Mouse (Mus musculus): Measurements from ENCODE around the gene Prkch.

The Prkch gene

GRCm38 (mm10) chr12:73685875-73686274 is 101.3 kb downstream of the Prkch start:
- no peak for DNase-seq (ENCODE audit: low read depth)

DNA sequence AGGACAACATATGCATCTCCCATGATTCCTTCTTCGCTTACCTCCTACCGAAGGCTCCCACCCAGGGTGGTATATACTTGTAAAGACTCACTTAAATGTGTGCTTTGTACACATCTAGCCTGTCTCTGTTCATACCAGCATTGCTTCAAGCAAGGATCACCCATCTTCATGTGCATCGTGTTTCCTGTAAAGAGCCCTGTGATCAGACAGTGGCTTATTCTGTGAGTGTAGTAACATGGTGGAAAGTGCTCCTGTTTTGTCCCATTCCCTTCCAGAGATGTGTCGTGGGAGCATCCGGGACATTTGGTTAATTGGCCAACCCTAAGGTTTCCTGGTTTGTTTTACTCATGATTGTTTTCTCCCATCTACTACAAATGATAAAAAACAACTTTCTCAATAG is 101.9 kb downstream of the Prkch start:
- DNase-seq (ENCODE audit: low read depth), result no peak

DNA sequence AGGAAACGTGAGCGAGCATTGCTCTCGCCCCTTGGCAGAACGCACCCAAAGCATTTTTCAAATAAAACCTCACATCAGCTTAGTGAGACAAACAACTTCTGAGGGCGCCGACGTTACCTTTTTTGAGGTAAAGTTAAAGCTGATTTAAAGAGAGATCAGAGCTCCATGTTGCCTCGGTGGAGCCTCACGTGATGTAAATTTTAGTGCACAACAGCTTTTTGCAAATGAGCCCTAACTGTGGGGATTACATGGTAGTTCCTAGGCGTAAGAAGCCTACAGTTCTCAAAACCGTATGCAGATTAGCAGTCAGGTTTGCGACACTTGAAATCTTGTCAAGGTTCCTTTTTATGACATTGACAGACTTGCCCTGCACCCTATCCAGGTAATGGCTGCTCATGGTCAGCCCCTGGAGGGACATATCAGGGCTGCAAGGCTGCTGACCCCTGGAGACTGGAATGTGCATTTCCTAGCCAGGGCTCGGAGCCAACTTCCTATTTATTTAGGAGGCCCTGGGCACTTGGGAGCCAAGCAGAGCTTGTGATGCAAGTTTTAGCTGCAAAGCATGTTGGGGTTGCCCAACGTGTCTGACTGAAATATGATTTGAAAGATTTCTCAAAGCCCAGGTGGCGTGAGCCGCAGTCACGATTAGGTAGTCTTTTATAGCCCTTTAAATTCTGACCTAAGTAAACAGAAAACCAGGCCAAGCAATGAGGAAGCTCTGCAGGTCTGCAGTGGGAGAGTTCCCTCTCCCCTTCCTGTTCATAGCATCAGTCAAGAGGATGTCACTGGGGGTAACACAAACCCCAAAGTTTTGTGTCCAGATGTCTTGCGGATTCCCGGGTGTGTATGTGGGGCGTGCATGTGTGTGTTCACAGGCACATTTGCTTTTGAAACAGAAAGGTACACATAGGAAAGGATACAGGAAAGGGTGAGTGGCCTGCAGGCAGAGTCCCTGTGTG is 102.8 kb downstream of the Prkch start:
- peak; percentile 75 for DNase-seq (ENCODE audit: low read depth)

- DNase-seq (ENCODE audit: low read depth), result no peak
Measured at GRCm38 (mm10) chr12:73692321-73692720, 107.7 kb downstream of the Prkch start.

DNA sequence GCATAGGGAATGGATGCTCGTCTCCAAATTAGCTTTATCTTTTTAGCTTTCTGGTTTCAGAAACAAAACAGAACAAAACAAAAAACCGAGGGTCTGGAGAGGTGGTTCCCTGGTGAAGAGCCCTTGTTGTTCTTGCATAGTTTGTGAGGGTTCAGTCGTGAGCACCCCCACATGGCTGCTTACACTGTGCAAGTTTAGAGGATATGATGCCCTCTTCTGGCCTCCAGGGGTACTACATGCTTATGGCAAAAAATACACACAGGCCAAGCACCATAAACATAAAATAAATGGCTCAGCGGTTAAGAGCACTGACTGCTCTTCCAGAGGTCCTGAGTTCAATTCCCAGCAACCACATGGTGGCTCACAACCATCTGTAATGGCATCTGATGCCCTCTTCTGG is 108.8 kb downstream of the Prkch start:
- peak; percentile 72 for DNase-seq (ENCODE audit: low read depth)

DNA sequence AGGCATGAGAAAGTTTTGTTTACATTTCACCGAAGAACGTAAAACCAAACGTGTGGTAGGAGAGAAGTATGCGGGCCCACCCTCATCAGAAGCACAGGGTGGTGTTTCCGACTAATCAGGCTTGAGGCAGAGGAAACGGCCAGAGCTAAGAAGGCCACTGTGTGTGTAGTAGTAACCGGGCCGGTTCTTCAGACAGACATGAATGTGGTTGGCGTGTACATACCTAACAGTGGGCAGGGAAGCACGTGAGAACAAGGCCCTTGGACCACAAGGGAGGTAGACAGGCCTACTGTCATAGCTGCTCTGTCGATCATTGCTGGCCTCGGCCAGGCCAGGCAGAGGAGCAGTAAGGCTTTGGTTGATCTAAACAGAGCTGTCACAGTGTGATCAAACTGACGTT is 110.1 kb downstream of the Prkch start:
- no peak for DNase-seq (ENCODE audit: low read depth)

GRCm38 (mm10) chr12:73695110-73695509 is 110.5 kb downstream of the Prkch start:
- peak; percentile 54 for DNase-seq (ENCODE audit: low read depth)

GRCm38 (mm10) chr12:73696084-73696483 is 111.5 kb downstream of the Prkch start:
- DNase-seq (ENCODE audit: low read depth), result no peak

DNA sequence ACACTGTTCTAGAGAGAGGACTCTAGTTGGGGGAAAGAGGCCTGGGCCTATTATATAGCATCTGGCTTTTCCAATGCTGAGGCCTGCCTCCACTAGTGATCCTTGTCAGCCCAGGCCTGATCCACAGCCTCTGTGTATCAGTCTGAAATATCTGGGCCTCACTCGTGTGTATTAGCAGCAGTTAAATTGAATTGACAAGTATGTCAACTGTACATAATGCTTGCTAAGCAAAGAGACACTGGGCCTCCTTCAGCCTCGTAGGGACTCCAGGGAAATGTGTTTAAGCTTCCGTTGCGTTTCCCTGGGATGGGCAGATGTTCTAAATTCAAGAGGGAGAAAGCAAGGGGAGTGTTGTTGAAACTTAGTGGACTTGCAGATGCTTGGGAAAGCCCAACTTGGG is 112.3 kb downstream of the Prkch start:
- DNase-seq (ENCODE audit: low read depth), result no peak

GRCm38 (mm10) chr12:73698436-73698835 is 113.8 kb downstream of the Prkch start:
- DNase-seq (ENCODE audit: low read depth), result no peak

DNA sequence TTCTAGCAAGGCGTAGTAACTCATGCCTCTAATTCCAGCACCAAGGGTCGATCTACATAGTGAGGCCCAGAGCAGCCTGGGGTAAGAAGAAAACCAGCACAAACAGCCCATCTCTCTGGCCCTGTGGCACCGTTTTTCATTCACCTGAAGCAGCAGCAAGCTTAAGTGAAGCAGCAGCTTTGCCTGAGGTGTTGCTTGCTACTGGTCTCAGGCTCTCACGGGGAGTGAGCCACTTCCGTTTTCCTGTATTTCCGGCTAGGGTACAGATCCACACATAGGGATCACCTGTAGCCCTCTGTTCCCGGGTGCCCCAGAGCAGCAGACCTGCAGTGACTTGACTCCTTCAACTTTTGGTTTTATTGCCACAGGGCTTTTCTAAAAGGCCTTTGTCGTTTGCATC is 114.2 kb downstream of the Prkch start:
- DNase-seq (ENCODE audit: low read depth), result no peak

- no peak for DNase-seq (ENCODE audit: low read depth)
Measured at GRCm38 (mm10) chr12:73699471-73700186, 115.0 kb downstream of the Prkch start.

GRCm38 (mm10) chr12:73700544-73701069 is 116.0 kb downstream of the Prkch start:
- DNase-seq (ENCODE audit: low read depth), result no peak

- DNase-seq (ENCODE audit: low read depth), result no peak
Measured at GRCm38 (mm10) chr12:73701999-73702398, 117.4 kb downstream of the Prkch start.

GRCm38 (mm10) chr12:73704382-73704781 is 119.8 kb downstream of the Prkch start:
- no peak for DNase-seq (ENCODE audit: low read depth)

- peak; percentile 86 for DNase-seq (ENCODE audit: low read depth)
Measured at GRCm38 (mm10) chr12:73705097-73705690, 120.6 kb downstream of the Prkch start.

DNA sequence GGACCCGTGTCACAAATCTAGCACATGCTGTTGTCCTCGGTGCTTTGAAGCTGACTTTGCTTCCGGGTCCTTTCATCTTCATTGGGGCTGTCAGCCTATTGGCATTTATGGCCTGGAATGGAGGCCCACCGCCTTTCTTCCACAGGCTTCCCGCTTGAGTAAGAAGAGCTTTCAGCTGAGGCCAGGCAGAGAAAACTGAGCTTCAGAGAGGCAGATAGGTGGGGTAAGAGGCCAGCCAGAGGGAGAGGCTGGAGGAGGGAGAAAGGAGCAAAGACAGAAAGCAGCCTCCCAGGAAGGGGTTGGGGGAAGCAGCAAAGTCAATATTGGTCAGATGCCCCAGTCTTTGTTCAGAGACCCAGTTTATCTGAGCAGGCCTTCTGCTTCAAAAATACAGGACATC is 123.9 kb downstream of the Prkch start:
- no peak for DNase-seq (ENCODE audit: low read depth)

- DNase-seq (ENCODE audit: low read depth), result peak; percentile 90
Measured at GRCm38 (mm10) chr12:73708920-73709319, 124.3 kb downstream of the Prkch start.

DNA sequence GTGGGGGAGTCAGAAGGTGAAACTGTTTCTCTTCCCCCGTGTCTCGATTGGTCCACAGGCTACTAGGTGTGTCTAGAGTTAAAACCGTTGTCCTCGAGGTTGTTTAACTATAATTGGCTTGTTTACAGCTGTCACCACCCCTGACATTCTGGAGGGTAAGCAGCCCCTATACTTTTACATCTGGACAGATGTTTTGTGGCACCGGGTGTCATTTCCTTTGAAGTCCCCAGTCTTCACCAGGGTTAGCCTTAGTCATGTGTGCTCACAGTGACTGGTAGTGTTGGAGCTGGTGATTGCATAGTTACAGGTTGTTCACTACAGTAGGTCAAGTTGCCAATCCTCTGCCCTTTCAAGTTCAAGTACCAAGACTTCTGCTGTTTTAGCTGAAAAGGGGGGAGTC is 126.2 kb downstream of the Prkch start:
- DNase-seq (ENCODE audit: low read depth), result no peak

DNA sequence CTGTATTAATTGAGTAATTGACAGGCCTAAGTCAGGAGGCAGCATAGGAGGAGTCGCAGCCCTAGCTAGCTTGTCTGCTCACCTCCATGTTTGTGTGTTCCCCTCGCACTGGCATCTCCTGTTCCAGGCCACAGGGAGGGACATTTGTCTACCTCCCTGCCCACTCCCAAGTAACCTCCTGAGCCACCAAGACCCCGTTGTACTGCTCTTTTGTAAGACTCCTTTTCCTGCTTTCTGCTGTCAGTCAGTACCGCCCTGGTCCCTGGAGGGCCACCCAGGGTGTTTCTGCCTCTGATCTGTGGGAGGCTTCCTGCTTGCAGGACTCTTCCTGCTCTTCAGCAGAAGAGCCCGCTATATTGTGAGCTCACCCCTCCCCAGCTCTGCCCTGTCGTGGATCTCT is 127.5 kb downstream of the Prkch start:
- no peak for DNase-seq (ENCODE audit: low read depth)

DNA sequence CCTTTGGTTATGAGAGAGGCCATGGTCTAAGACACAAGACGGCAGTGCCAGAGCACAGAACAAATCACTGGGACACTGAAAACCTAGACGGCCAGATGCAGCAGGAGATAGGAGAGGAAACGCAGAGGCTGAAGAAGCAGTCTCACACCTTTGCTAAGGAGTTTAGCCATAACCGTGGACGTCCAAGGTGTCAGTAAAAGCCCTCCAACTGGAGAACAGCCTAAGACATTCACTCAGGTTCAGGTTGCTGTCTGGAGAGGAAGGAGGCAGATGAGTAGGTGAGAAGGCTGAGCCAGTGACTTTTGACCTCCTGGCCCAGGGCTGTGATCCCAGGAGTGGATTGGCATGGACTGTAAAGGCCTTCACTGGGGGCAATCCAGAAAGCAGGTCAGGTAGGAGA is 130.0 kb downstream of the Prkch start:
- no peak for DNase-seq (ENCODE audit: low read depth)

GRCm38 (mm10) chr12:73715331-73715730 is 130.7 kb downstream of the Prkch start:
- no peak for DNase-seq (ENCODE audit: low read depth)
